Mouse (Mus musculus) cortical plate, adult 2 months (tissue): ENCODE measurements around the gene Hoxd4. TPM values are rescaled to one million over a fixed set of nuclear protein-coding genes. Genes with fewer than 3 reads are reported as not detected.

ENCODE experiments used
- H3K27ac ChIP-seq: fragments of 200-500 bp; 2 replicates; pipeline ENCODE4 v1.5.1; 2012; ENCODE audit warnings: low read length, control low read depth, inconsistent platforms; ENCODE audit not compliant: insufficient read depth
- H3K4me1 ChIP-seq: fragments of 200-500 bp; 2 replicates; pipeline ENCODE4 v1.6.1; 2011; ENCODE audit warnings: low read length; ENCODE audit not compliant: control insufficient read depth, insufficient read depth
- H3K4me3 ChIP-seq: fragments of 200-500 bp; 2 replicates; pipeline ENCODE4 v1.5.1; 2011; ENCODE audit warnings: mild to moderate bottlenecking, low read length, control low read depth; ENCODE audit not compliant: insufficient read depth
- CTCF ChIP-seq: fragments of 200-500 bp; IDR thresholded peaks from 2 replicates; pipeline ENCODE4 v1.5.1; 2011; ENCODE audit warnings: mild to moderate bottlenecking, control low read depth, low read length; ENCODE audit not compliant: insufficient read depth; ENCODE audit errors: extremely low read depth
- POLR2A ChIP-seq: fragments of 200-500 bp; IDR thresholded peaks from 2 replicates; pipeline ENCODE4 v1.6.1; 2011; ENCODE audit warnings: mild to moderate bottlenecking, low read length, control low read depth; ENCODE audit not compliant: insufficient read depth; ENCODE audit errors: extremely low read depth
- polyA plus RNA-seq: library from polyadenylated mRNA; depleted of rRNA; stranded (reverse); fragments of >200 nt; gene quantifications from 2 replicates; pipeline ENCODE4 v1.2.3, GENCODE M21; 2012

Gene Hoxd4
- polyA plus RNA-seq, 1 experiment, result not detected

DNA sequence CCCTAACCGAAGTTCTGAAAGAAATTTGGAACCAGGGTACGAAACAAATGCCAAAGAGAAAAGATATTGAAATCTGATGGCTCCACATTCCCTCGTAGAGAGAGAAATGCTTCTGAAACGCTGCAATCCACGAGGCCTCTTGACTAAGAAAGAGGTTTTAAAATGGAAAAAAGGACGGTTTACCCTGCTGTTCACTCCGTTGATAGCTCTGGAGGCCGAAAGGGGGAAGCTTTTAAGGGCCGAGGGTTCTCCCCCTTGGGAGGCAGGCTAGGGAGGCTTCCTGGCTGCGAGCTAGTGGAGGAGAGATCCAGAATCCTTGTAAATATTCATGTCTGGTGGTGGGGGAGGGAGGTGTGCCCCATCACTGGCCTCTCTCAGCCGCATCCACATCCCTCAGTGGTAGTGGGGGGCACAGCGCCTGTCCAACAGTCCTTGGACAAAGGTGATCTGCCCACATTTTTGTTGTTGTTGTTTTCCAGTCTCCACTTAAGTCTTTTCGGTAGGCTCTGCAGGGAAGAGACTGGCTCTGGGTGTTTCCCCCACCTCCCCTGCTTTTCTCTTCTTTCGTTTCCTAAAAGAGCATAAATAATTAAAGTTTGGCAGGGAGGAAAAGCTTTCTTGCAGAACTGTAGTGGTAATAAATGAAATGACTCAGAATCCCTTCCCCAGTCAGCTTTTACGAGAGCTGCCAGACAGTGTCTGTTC is 32.7 kb upstream of the Hoxd4 start, which contains the start of gene Hoxd11:
TSS of gene Hoxd11 (plus strand) at position 667 of the 705 bp plus-strand sequence.
- no peak for TF ChIP-seq POLR2A
- no peak for TF ChIP-seq CTCF
- Histone ChIP-seq H3K27ac (no peak within 1 kb of the TSS), H3K4me3 (no peak within 1 kb of the TSS), H3K4me1 (no peaks in the 10 kb centered on the region)

DNA sequence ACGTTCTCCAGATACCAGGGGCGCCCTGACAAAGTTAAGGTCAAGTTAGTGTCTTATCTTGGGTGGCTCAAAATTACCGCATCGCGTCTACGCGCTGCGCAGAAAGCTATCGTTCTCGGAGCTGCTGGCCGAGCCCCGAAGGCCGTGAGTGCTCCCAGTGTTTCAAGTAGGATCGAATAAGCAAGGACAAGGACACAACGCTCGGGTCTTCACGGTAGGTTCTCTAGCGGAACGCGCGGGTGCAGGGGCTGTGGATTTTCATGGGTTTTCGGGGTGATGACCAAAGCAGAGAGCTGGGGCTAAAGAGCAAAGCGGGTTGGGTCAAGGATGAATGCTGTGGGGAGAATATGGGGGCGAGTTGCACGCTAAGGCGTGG is 32.1 kb upstream of the Hoxd4 start:
- Histone ChIP-seq H3K4me1 (no peaks in the 10 kb centered on the region), H3K4me3 (no peak overlapping the region), H3K27ac (no peak overlapping the region)
- TF ChIP-seq CTCF (no peak), POLR2A (no peak)

DNA sequence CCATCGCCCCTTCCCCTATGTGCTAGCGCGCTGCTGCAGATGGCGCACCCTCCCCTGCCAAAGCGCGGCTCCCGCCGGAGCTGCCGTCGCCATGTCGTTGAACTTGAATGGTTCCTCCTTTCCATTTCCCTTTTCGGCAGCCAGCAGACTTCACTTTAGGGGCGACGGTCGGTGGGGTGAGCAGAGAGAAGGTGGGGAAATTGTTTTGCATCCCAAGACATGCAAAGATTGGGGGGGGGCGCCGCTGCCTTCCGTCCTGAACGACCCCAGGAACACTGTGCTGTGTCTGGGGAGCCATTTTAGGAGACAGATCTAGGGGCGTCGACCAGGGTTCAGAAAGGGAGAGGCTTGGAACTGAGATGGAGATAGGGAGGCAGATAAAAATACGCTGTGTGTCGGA is 31.7 kb upstream of the Hoxd4 start:
- H3K4me1 ChIP-seq, result no peaks in the 10 kb centered on the region
- TF ChIP-seq CTCF (no peak), POLR2A (no peak)
- H3K4me3 ChIP-seq, result no peak overlapping the region
- H3K27ac ChIP-seq, result no peak overlapping the region

DNA sequence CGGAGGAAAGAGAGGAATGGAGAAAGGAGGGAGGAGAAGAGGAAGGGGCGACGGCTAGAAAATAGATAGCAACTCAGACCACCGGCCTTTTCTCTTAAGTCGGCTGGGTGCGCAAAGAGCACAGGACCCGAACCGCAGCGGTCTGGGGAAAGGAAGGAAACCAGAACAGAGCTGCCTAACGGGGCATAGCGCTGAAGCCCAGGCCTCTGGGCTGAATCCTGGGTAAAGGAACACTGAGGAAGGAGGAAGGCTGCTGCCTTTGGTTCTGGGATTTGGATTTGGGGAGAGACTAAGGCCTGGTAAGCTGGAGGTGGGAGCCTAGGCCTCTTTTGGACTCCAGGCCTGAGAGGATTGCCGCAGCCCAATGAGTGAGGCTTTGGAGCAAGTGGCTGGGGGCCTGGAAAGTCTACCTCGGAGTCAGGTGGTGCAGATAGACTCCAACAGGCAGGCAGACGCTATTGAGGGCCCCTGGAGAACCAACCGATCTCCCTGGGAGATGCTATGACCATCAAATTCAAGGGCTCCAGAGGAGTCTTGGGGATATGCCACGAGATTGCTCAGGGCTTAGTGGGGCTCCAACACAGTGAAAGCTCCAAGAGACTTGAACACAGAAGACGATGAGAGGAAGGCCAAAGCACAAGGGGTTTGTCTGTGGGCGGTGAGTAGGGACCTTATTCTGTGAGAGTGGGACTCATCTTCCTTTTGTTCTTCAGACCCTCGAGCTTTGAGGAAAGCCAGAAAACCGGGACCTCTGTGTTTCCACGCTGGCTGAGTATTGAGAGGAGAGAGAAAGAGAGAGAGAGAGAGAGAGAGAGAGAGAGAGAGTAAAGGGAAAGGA is 30.9 kb upstream of the Hoxd4 start:
- no peak overlapping the region for H3K27ac ChIP-seq

DNA sequence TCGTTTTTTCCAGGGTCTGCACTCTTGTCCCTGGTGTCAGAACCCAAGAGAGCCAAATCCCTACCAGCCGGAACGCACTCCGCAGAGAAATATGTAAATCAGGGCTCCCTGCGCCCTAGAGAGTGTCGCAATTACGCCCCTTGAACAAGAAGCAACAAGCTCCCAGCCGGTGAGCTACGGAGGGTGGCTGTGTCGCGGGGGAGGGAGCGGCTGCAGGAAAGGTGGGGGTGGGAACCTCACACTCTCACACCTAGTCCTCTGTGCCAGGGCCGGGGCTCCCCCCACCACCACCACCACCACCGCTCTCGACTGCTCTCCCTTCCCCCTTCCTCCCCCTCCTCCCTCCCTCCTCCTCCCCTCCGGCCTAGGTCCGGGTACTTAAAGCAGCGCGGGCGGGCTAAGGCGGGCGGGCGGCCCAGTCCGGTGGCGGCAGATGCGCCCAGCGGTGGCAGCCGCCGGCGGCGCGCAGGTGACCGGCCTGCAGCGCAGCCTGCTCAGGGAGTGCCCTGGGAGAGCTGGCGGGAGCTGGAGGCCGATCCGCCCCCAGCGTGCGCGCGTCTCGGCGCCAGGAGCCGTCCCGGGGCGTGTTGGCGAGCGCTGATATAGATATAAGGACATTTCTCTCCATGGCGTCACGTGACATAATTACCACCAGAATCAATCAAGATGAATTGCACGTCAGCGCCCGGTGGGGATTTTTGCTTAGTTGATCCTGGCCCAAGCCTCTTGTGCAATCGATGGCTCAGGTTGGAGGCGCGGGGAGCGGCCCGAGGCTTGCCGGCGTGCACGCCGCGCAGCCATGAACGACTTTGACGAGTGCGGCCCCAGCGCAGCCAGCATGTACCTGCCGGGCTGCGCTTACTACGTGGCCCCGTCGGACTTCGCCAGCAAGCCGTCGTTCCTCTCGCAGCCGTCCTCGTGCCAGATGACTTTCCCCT is 29.9 kb upstream of the Hoxd4 start:
- no peak overlapping the region for H3K4me3 ChIP-seq
- TF ChIP-seq POLR2A, result no peak
- TF ChIP-seq CTCF, result no peak
- no peaks in the 10 kb centered on the region for H3K4me1 ChIP-seq
- no peak overlapping the region for H3K27ac ChIP-seq

More for the DNA sequence above, 30.9 kb upstream of the Hoxd4 start:
- Histone ChIP-seq H3K4me1 (no peaks in the 10 kb centered on the region), H3K4me3 (no peak overlapping the region)
- no peak for TF ChIP-seq POLR2A
- no peak for TF ChIP-seq CTCF

DNA sequence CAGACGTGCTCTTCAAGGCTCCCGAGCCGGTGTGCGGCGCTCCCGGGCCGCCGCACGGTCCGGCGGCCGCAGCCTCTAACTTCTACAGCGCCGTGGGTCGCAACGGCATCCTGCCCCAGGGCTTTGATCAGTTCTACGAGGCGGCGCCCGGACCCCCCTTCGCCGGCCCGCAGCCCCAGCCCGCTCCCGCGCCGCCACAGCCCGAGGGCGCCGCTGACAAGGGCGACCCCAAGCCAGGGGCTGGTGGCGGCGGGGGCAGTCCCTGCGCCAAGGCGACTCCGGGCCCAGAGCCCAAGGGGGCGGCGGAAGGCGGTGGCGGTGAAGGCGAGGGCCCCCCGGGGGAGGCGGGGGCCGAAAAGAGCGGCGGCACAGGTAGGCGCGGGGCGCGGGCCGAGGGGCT is 28.9 kb upstream of the Hoxd4 start:
- Histone ChIP-seq H3K4me3 (no peak overlapping the region), H3K4me1 (no peaks in the 10 kb centered on the region), H3K27ac (no peak overlapping the region)
- TF ChIP-seq CTCF (no peak), POLR2A (no peak)

DNA sequence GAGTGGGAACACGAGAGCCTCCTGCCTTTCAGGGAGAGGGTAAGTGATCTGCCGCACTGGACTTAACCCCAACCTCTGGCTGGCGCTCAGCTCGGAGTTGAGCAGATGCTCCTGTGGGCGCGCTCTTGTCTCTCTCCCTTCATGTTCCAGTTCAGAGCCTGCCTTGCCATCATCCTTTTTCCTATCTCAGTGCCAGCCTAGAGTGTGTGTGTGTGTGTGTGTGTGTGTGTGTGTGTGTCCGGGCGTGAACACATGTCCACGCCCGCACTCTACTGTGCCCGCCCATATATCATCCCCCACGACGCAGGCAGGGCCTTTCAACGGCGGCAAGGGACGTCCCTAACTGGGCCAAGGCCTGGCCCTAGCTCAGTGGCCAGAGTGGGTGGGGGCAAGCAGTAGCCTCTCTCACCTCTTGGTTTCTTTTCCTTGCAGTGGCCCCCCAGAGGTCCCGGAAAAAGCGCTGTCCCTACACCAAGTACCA is 28.2 kb upstream of the Hoxd4 start:
- TF ChIP-seq CTCF (no peak), POLR2A (no peak)
- no peak overlapping the region for H3K4me3 ChIP-seq
- H3K27ac ChIP-seq, result no peak overlapping the region
- H3K4me1 ChIP-seq, result no peaks in the 10 kb centered on the region

DNA sequence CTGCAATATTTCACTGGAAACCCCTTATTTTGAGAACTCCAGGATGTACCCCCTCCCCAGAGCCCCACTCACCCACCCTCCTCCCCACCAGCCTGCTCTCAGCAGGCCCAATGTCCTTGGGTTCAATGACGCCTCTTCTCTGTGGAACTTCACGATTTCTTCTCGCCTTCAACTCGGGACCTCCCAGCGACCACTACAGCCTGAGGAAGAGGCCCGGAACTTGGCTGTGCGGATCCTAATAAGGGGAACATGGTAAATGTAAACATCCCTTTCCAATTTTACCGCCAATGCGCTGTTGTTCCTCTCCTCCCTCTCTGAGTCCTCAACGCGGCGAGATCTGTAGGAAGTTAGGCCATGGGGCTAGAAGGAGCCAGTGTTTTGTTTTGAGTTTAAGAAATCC is 27.6 kb upstream of the Hoxd4 start:
- no peak overlapping the region for H3K4me3 ChIP-seq
- no peak overlapping the region for H3K27ac ChIP-seq
- no peaks in the 10 kb centered on the region for H3K4me1 ChIP-seq
- TF ChIP-seq CTCF (no peak), POLR2A (no peak)

DNA sequence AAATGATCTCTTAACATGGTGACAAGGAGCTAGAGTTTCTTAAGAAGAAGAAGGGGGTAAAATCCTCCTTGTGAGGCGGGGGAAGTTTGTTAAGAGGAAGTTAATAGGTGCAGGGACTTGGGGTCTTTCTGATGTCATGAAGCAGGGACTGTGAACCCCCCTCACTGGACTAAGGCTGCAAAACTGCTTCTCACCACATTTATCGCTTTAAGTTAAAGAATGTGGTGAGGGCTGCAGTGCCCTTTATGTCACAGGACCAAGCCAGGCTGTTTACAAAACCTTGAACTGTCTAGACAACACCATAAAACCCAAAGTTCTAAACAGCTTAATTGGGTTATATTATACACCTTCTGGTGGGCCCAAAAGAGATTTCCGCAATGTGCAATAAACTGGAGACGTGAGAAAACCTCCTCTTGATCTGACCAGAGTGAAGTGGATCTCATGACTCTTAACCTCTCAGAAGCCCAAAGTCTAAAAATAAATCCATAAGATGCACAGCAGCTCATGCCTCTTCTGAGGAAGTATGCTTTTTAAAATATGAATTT is 26.6 kb upstream of the Hoxd4 start:
- no peak overlapping the region for H3K4me3 ChIP-seq
- no peak overlapping the region for H3K27ac ChIP-seq
- TF ChIP-seq CTCF, result no peak
- no peak for TF ChIP-seq POLR2A
- H3K4me1 ChIP-seq, result no peaks in the 10 kb centered on the region
